Mouse (Mus musculus) heart, adult 2 months (tissue): ENCODE results near the gene Mynn.

Source experiments
- CTCF ChIP-seq: fragments of 200-600 bp; IDR thresholded peaks from 2 replicates; pipeline ENCODE4 v1.8.1; 2022; ENCODE audit warnings: antibody characterized with exemption, mild to moderate bottlenecking, moderate library complexity
- EP300 ChIP-seq: fragments of 200-500 bp; IDR thresholded peaks from 2 replicates; pipeline ENCODE4 v1.6.1; 2011; ENCODE audit warnings: low read depth, low read length, control low read depth; ENCODE audit not compliant: insufficient read depth
- POLR2A ChIP-seq: fragments of 200-500 bp; IDR thresholded peaks from 2 replicates; pipeline ENCODE4 v1.6.1; 2011; ENCODE audit warnings: mild to moderate bottlenecking, low read depth, low read length, control low read depth; ENCODE audit not compliant: insufficient read depth

DNA sequence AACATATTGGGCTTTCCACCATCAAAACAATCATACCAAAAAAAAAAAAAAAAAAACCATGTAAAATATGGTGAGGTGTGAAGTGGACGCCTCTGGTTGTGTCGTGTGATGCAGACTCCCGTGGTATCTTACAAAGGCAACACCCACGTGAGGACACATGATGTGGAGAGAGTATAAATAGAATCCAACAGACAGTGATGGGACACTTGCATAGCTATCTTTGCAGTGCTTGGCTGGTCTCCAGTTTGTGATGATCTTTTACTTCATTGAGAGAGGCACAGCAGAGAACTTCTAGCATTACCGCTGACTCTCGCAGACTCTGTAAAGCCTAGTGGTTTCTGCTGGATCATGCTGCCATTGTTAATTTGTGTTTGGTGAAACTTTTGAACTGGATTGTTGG lies 13.0 kb upstream of the Mynn start:
- TF ChIP-seq POLR2A: no peak
- TF ChIP-seq CTCF: no peak
- no peak for TF ChIP-seq EP300
